Mouse (Mus musculus) gastrocnemius, adult 2 months (tissue): ENCODE measurements at regions not wholly inside any gene's neighbourhood (a gene's known extent, or its start where the extent isn't known, plus 50 kb on each side); places are given as distances from the start of the nearest gene placed in this dataset.

Source experiments
- DNase-seq: peaks from one replicate; pipeline ENCODE4 v3.0.0; 2022
- H3K27ac ChIP-seq: fragments of 200-600 bp; 2 replicates; pipeline ENCODE4 v1.8.1; 2022; ENCODE audit warnings: mild to moderate bottlenecking
- H3K4me3 ChIP-seq: fragments of 200-600 bp; 2 replicates; pipeline ENCODE4 v1.8.1; 2022; ENCODE audit warnings: mild to moderate bottlenecking, moderate library complexity
- CTCF ChIP-seq: fragments of 200-600 bp; IDR thresholded peaks from 2 replicates; pipeline ENCODE4 v1.8.1; 2022; ENCODE audit warnings: antibody characterized with exemption, mild to moderate bottlenecking, moderate library complexity
- intact Hi-C: fragments of 180-260 bp; cut with DNase I; formaldehyde crosslinking; loops from one replicate; pipeline ENCODE4 v1.15.1; 2025

GRCm38 (mm10) chr3:25240196-25240595 is 96.1 kb upstream of the Naaladl2 start:
- no peak for TF ChIP-seq CTCF

GRCm38 (mm10) chr3:25220601-25221000 is 76.5 kb upstream of the Naaladl2 start:
- Histone ChIP-seq H3K4me3 (no peak overlapping the region), H3K27ac (no peak overlapping the region)
- no peak for DNase-seq
- intact Hi-C loops, result no loop called here
- TF ChIP-seq CTCF, result peak; percentile 69

More at GRCm38 (mm10) chr3:25240196-25240595, 96.1 kb upstream of the Naaladl2 start:
- DNase-seq, result no peak
- Histone ChIP-seq H3K27ac (no peak overlapping the region), H3K4me3 (no peak overlapping the region)
- intact Hi-C loops, result no loop called here

- H3K27ac ChIP-seq, result no peak overlapping the region
- DNase-seq, result no peak
- intact Hi-C loops, result no loop called here
- no peak overlapping the region for H3K4me3 ChIP-seq
- TF ChIP-seq CTCF, result no peak
Observed at GRCm38 (mm10) chr3:25208041-25208685, 64.1 kb upstream of the Naaladl2 start.
